Mouse (Mus musculus) CH12.LX (cell line): ENCODE results near the gene Ccdc30. TPM values are rescaled to one million over a fixed set of nuclear protein-coding genes. Genes with fewer than 3 reads are reported as not detected.

ENCODE experiments used
- DNase-seq: peaks from one replicate; pipeline ENCODE4 v3.0.0-alpha.2; 2013; ENCODE audit errors: extremely low read depth
- H3K27ac ChIP-seq: 2 replicates; pipeline ENCODE4 v1.5.1; 2012; ENCODE audit warnings: low read depth, mild to moderate bottlenecking, control low read depth, moderate library complexity; ENCODE audit not compliant: insufficient read depth
- H3K27me3 ChIP-seq: replicated peaks from 2 replicates; pipeline ENCODE3; 2012; ENCODE audit warnings: inconsistent platforms
- H3K36me3 ChIP-seq, 2 experiments: replicated peaks in 1 of 2; 2 replicates each; pipeline versions ENCODE3 to v1.6.1; 2012; ENCODE audit warnings: inconsistent platforms in 1 of 2, low read length in 1 of 2, mild to moderate bottlenecking in 1 of 2, mixed read lengths in 1 of 2, moderate library complexity in 1 of 2; ENCODE audit not compliant: control insufficient read depth in 1 of 2, insufficient read depth in 1 of 2
- H3K4me1 ChIP-seq, 2 experiments: 2 replicates each; pipeline ENCODE4 v1.6.1; 2012; ENCODE audit warnings: inconsistent platforms in 1 of 2, moderate library complexity in 1 of 2; ENCODE audit not compliant: insufficient read depth in 2 of 2, control insufficient read depth in 1 of 2
- H3K4me2 ChIP-seq: 2 replicates; pipeline ENCODE4 v1.6.1; 2012; ENCODE audit warnings: low read depth, mild to moderate bottlenecking, control low read depth; ENCODE audit not compliant: poor library complexity, insufficient read depth, severe bottlenecking
- H3K4me3 ChIP-seq, 3 experiments: fragments of 150-350 bp in 1 of 3; sonication (generic) in 1 of 3; replicated peaks in 1 of 3; 2 replicates each; pipeline versions ENCODE3 to v1.5.1; 2011 to 2012; ENCODE audit warnings: low read depth in 2 of 3, low read length in 2 of 3, mild to moderate bottlenecking in 2 of 3, moderate library complexity in 2 of 3, control low read depth in 1 of 3, improper control_type of control experiment in 1 of 3, inconsistent platforms in 1 of 3, mixed read lengths in 1 of 3; ENCODE audit not compliant: poor library complexity in 1 of 3
- H3K79me2 ChIP-seq: replicated peaks from 2 replicates; pipeline ENCODE4 v1.6.1; 2012; ENCODE audit warnings: mild to moderate bottlenecking, moderate library complexity; ENCODE audit not compliant: control insufficient read depth, poor library complexity, insufficient read depth, severe bottlenecking; ENCODE audit errors: extremely low read depth
- H3K9ac ChIP-seq: 2 replicates; pipeline ENCODE4 v1.6.1; 2012; ENCODE audit warnings: low read depth, mild to moderate bottlenecking, control low read depth, moderate library complexity; ENCODE audit not compliant: insufficient read depth
- H3K9me3 ChIP-seq: replicated peaks from 2 replicates; pipeline ENCODE3; 2012; ENCODE audit warnings: low read length, inconsistent platforms, mixed read lengths
- BHLHE40 ChIP-seq: IDR thresholded peaks from 2 replicates; pipeline ENCODE4 v1.6.1; 2011; ENCODE audit warnings: mild to moderate bottlenecking, low read depth, low read length, improper control_type of control experiment
- CHD1 ChIP-seq: IDR thresholded peaks from 2 replicates; pipeline ENCODE4 v1.6.1; 2012; ENCODE audit warnings: low read depth, low read length, improper control_type of control experiment, inconsistent platforms
- E2F4 ChIP-seq: IDR thresholded peaks from 2 replicates; pipeline ENCODE4 v1.6.1; 2011; ENCODE audit warnings: low read depth, low read length, improper control_type of control experiment; ENCODE audit not compliant: insufficient replicate concordance
- EP300 ChIP-seq: IDR thresholded peaks from 2 replicates; pipeline ENCODE4 v1.6.1; 2011; ENCODE audit warnings: low read length, improper control_type of control experiment
- GABPA ChIP-seq: IDR thresholded peaks from 2 replicates; pipeline ENCODE4 v1.6.1; 2012; ENCODE audit warnings: low read depth, low read length, improper control_type of control experiment, inconsistent platforms; ENCODE audit not compliant: insufficient replicate concordance
- HCFC1 ChIP-seq: IDR thresholded peaks from 2 replicates; pipeline ENCODE4 v1.6.1; 2012; ENCODE audit warnings: low read depth, mild to moderate bottlenecking, inconsistent platforms, low read length, improper control_type of control experiment
- IRF4 ChIP-seq: IDR thresholded peaks from 2 replicates; pipeline ENCODE4 v1.6.1; 2014; ENCODE audit warnings: low read depth, mild to moderate bottlenecking, inconsistent platforms, low read length, improper control_type of control experiment
- JUN ChIP-seq: IDR thresholded peaks from 2 replicates; pipeline ENCODE4 v1.6.1; 2011; ENCODE audit warnings: low read depth, mild to moderate bottlenecking, low read length, improper control_type of control experiment, moderate library complexity; ENCODE audit not compliant: insufficient read depth
- JUND ChIP-seq: conservative IDR thresholded peaks from 2 replicates; pipeline ENCODE4 v1.6.1; 2011; ENCODE audit warnings: low read depth, low read length, improper control_type of control experiment
- MAFK ChIP-seq: IDR thresholded peaks from 2 replicates; pipeline ENCODE4 v1.6.1; 2011; ENCODE audit warnings: low read length, improper control_type of control experiment; ENCODE audit not compliant: insufficient replicate concordance
- MAX ChIP-seq: IDR thresholded peaks from 2 replicates; pipeline ENCODE4 v1.6.1; 2011; ENCODE audit warnings: low read length, improper control_type of control experiment
- MAZ ChIP-seq: IDR thresholded peaks from 2 replicates; pipeline ENCODE4 v1.6.1; 2012; ENCODE audit warnings: low read depth, mild to moderate bottlenecking, inconsistent platforms, low read length, improper control_type of control experiment, moderate library complexity
- MXI1 ChIP-seq: IDR thresholded peaks from 2 replicates; pipeline ENCODE4 v1.6.1; 2011; ENCODE audit warnings: mild to moderate bottlenecking, low read depth, low read length, improper control_type of control experiment
- NRF1 ChIP-seq: IDR thresholded peaks from 2 replicates; pipeline ENCODE4 v1.6.1; 2014; ENCODE audit warnings: low read depth, mild to moderate bottlenecking, inconsistent platforms, low read length, improper control_type of control experiment, moderate library complexity
- POLR2A ChIP-seq: IDR thresholded peaks from 2 replicates; pipeline ENCODE4 v1.6.1; 2011; ENCODE audit warnings: low read depth, mild to moderate bottlenecking, improper control_type of control experiment, low read length
- POLR2AphosphoS2 ChIP-seq: IDR thresholded peaks from 2 replicates; pipeline ENCODE4 v1.6.1; 2011; ENCODE audit warnings: low read depth, low read length, improper control_type of control experiment
- RAD21 ChIP-seq: IDR thresholded peaks from 2 replicates; pipeline ENCODE4 v1.6.1; 2011; ENCODE audit warnings: low read depth, mild to moderate bottlenecking, low read length, improper control_type of control experiment, moderate library complexity
- SMC3 ChIP-seq: IDR thresholded peaks from 2 replicates; pipeline ENCODE4 v1.6.1; 2011; ENCODE audit warnings: low read depth, low read length, improper control_type of control experiment
- TCF12 ChIP-seq: IDR thresholded peaks from 2 replicates; pipeline ENCODE4 v1.6.1; 2014; ENCODE audit warnings: low read depth, mild to moderate bottlenecking, inconsistent platforms, low read length, improper control_type of control experiment
- ZC3H11A ChIP-seq: IDR thresholded peaks from 2 replicates; pipeline ENCODE4 v1.6.1; 2012; ENCODE audit warnings: low read depth, mild to moderate bottlenecking, inconsistent platforms, low read length, improper control_type of control experiment
- ZKSCAN1 ChIP-seq: IDR thresholded peaks from 2 replicates; pipeline ENCODE4 v1.6.1; 2012; ENCODE audit warnings: low read depth, inconsistent platforms, low read length, improper control_type of control experiment, borderline replicate concordance
- ZMIZ1 ChIP-seq: IDR thresholded peaks from 2 replicates; pipeline ENCODE4 v1.6.1; 2012; ENCODE audit warnings: low read depth, mild to moderate bottlenecking, inconsistent platforms, low read length, improper control_type of control experiment
- ZNF384 ChIP-seq: IDR thresholded peaks from 2 replicates; pipeline ENCODE4 v1.6.1; 2012; ENCODE audit warnings: low read depth, low read length, improper control_type of control experiment, inconsistent platforms
- dilution Hi-C: fragments of 300-500 bp; cut with MboI; formaldehyde crosslinking; loops from 2 replicates; pipeline ENCODE4 v1.14.3; 2020; ENCODE audit warnings: low sequenced_read_pairs; ENCODE audit not compliant: extremely low pct_unique_long_range_greater_than_20kb, extremely low pct_ligation_motif_present
- in situ Hi-C: fragments of 300-500 bp; cut with MboI; formaldehyde crosslinking; loops from 3 replicates; pipeline ENCODE4 v1.14.3; 2019; ENCODE audit warnings: low sequenced_read_pairs, low pct_ligation_motif_present, low pct_unique_long_range_greater_than_20kb, mixed read lengths
- polyA plus RNA-seq: library from polyadenylated mRNA; unstranded; fragments of >175 nt; gene quantifications from 2 replicates; pipeline ENCODE4 v1.2.1, GENCODE M21; 2012; ENCODE audit warnings: low read depth; ENCODE audit not compliant: insufficient read length
- total RNA-seq, 2 experiments: library from RNA; depleted of rRNA; stranded (reverse); fragments of 300-350 nt in 1 of 2; fragments of >200 nt in 1 of 2; gene quantifications; 2 replicates each; pipeline ENCODE4 v1.2.3; 2012 to 2014

Ccdc30 gene
- total and polyA plus RNA-seq, 3 experiments = 0.04 TPM; not detected in 2

DNA sequence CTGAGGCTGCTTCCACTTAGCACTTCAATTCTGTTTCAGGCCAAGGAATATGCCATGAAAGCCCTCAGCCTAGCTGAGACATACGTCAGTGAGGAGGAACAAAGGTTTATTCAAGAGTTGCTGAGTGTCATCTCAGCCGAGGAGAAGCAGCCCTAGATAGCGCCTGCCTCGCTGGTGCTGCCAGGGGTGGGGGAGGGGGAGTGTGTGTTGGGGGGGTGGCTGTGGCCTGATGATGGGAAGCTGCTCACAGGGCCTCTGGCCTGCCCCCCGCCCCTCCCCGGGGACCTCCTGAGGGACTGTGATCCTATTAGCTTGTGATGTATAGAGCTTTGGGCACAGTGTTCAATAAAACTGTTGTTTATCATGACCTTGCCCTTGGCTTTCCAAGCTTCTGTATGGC, 38.2 kb upstream of the Ccdc30 start:
- no peak overlapping the region for H3K9ac ChIP-seq
- in situ Hi-C loops (no loop called here), dilution Hi-C loops (no loop called here)
- no peaks in the 10 kb centered on the region for H3K79me2 ChIP-seq
- peaks cover 5% of the 10 kb centered on the region for H3K9me3 ChIP-seq
- peaks cover 0 to 35% of the 10 kb centered on the region in 2 experiments; a peak in 3 of 4 replicates for H3K4me1 ChIP-seq
- H3K36me3 ChIP-seq = peaks cover 0 to 7% of the 10 kb centered on the region in 2 experiments
- H3K27me3 ChIP-seq = no peaks in the 10 kb centered on the region
- TF ChIP-seq RAD21 = no peak
- no peak for TF ChIP-seq CHD1
- no peak for TF ChIP-seq MAZ
- TF ChIP-seq TCF12 = no peak
- no peak for TF ChIP-seq POLR2AphosphoS2
- no peak for TF ChIP-seq MXI1
- TF ChIP-seq E2F4 = no peak
- TF ChIP-seq ZMIZ1 = no peak
- TF ChIP-seq JUND = no peak
- TF ChIP-seq MAFK = no peak
- no peak for TF ChIP-seq SMC3
- no peak for TF ChIP-seq MAX
- TF ChIP-seq EP300 = no peak
- TF ChIP-seq BHLHE40 = no peak
- TF ChIP-seq ZNF384 = no peak
- H3K4me2 ChIP-seq = no peak overlapping the region
- peak; percentile 22 for DNase-seq
- no peak overlapping the region for H3K4me3 ChIP-seq
- H3K27ac ChIP-seq = no peak overlapping the region

DNA sequence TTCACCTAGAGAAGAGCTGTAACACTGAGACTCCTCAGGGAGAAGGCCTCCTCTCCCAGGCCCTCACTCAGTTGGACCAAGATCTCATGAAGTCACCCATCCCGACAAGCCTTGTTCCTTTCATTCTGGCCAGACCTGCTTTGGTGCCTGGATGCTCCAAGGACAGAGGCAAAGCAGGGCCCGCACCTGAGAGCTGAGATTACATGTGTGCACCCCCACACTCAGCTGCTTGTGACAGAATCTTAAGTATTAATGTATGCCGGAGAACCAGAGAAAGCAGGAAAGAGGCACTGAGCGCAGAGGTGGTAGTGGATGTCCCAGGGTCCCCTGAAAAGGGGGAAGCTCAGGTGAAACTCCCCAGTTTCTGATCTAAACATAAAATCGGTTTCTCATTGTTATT, 37.8 kb upstream of the Ccdc30 start:
- H3K27me3 ChIP-seq = no peaks in the 10 kb centered on the region
- peaks cover 0 to 31% of the 10 kb centered on the region in 2 experiments; a peak in 3 of 4 replicates for H3K4me1 ChIP-seq
- H3K9me3 ChIP-seq = peaks cover 5% of the 10 kb centered on the region
- dilution Hi-C loops = no loop called here
- H3K79me2 ChIP-seq = no peaks in the 10 kb centered on the region
- H3K9ac ChIP-seq = no peak overlapping the region
- H3K4me3 ChIP-seq = no peak overlapping the region
- TF ChIP-seq GABPA = no peak
- TF ChIP-seq ZKSCAN1 = no peak
- TF ChIP-seq BHLHE40 = no peak
- TF ChIP-seq POLR2A = no peak
- TF ChIP-seq NRF1 = no peak
- no peak for TF ChIP-seq POLR2AphosphoS2
- TF ChIP-seq IRF4 = no peak
- TF ChIP-seq ZMIZ1 = no peak
- TF ChIP-seq JUN = no peak
- TF ChIP-seq MXI1 = no peak
- no peak for TF ChIP-seq ZC3H11A
- TF ChIP-seq HCFC1 = no peak
- no peak for TF ChIP-seq TCF12
- peaks cover 0 to 7% of the 10 kb centered on the region in 2 experiments for H3K36me3 ChIP-seq
- H3K27ac ChIP-seq = no peak overlapping the region
- no peak overlapping the region for H3K4me2 ChIP-seq
- DNase-seq = no peak
- in situ Hi-C loops = no loop called here
